Mouse (Mus musculus) lung, postnatal 36 days (tissue): ENCODE data around the gene Plxna1.

Source experiments
- DNase-seq: peaks from one replicate; pipeline ENCODE4 v3.0.0; 2022; ENCODE audit warnings: mixed read lengths

The Plxna1 gene

DNA sequence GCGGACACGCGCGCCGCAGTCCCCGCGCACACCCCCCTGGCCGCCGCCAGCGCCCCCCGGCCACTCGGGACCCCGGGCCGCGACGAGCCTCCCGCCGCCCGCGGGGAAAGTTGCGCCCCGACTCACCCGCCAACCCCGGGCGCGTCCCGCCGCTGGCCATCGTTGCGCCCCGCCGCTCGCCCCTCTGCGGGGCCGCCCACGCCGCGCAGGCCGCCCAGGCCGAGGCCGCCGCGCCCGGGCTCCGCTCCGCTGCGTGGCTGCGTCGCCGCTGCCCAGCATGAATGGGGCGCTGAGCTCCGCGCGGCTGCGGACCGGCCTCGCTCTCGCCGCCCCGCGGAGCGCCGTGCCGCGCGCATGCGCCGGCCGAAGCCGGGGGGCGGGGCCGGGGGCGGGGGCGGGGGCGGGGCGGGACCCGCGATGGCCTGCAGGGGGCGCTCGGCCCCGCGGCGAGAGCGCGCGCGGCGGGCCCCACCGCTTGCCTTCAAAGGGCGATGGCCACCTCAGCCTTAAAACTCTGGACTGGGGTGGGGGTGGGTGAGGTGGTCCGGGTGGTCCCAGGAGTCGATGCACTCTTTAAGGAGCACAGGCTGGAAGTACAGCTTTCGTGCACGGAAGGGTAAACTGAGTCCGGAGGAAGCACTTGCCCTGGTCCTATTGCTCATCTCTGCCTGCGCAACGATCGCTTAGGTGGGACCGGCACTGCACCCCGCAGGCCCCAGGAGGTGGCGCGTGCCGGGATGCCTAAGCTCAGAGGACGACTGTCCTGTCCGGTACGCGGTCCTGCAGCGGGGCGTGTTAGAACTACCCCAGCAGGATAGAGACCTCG is at the start of gene Plxna1:
TSS of gene Plxna1 (minus strand) at position 340 of the 826 bp plus-strand sequence.
- DNase-seq = peak; percentile 61

DNA sequence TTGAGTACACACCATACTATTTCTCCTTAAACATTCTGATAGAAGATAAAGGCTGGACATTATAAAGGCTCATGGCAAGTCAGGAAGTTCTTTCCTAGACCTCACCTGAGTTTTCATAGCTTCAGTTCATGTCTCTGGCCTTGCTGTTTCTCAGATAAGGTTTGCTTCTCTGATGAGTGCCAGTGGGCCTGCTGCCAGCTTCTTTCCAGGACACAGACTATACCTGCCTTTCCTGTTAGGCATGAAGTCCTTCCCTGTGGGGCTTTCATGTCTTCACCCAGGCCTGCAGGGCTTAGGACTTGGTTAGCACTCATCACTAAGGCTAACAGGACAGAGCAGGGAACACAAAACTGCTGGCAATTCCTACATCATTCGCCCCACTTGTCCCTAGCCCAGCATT is 46.6 kb upstream of the Plxna1 start:
- DNase-seq = no peak

DNA sequence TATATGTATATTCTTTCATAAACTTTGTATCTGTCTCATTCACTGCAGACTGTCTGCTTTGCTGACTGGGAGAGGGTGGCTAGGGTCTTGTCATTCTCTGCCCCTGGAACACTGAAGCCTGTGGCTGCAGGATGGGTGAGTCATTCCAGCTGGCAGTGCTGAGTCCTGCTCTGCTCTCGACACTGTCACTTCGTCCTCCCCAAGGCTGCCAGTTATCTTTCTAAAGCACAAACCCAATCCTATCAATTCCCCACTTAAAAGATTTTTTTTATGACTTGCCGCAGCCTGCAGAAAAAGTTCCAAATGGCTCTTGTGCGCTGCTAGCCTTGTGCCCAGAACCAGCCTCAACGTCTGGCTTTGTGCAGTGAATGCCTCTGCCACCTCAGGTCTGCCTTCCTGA is 45.8 kb upstream of the Plxna1 start:
- DNase-seq = no peak

DNA sequence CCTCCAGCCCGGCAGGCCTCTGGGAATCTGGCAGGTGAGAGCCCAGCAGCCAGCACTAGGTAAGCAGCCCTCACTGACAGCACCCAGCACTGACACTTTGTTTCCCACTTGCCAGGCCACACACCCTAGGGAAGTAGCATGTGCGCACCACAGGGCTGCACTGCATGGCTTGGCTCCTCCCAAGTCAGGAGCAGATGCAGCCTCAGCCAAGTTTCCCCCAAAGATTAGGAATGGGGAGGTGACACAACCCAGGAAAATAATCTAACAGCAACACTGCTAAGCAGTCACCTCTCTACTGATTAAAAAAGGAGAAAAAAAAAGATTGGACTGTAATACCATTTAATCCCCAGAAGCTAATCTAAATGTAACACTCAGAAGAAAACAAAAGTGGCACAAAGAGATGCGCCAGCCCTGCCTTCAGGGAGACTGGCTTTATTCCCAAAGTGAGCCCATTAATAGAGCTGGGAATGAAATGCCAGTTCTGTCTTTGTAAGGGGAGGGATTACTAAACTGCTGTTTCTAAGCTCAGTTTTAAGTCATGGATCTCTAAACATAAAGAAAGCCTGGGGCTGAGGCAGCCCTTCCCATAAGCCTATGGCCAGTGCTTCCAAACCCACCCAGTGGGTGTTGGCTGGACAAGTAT is 44.9 kb upstream of the Plxna1 start:
- no peak for DNase-seq

DNA sequence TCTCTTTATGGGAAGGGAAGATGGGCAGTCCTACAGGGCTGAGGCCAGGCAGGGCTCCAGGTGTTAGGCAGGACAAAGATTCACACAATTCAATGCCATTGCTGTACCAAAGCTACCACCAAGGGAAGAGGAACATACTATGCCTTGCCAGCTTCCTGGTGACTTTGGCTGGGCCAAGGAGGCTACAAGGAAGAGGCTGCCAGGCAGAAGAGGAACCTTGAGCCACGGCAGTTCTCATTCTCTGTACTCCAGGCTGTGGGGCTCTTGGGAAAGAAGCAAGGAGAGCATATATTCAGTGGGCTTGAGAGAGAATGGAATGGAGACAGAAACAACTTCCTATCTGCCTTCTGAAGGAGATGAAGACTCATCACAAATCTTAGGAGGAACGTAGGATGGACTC is 42.5 kb upstream of the Plxna1 start:
- DNase-seq = no peak

DNA sequence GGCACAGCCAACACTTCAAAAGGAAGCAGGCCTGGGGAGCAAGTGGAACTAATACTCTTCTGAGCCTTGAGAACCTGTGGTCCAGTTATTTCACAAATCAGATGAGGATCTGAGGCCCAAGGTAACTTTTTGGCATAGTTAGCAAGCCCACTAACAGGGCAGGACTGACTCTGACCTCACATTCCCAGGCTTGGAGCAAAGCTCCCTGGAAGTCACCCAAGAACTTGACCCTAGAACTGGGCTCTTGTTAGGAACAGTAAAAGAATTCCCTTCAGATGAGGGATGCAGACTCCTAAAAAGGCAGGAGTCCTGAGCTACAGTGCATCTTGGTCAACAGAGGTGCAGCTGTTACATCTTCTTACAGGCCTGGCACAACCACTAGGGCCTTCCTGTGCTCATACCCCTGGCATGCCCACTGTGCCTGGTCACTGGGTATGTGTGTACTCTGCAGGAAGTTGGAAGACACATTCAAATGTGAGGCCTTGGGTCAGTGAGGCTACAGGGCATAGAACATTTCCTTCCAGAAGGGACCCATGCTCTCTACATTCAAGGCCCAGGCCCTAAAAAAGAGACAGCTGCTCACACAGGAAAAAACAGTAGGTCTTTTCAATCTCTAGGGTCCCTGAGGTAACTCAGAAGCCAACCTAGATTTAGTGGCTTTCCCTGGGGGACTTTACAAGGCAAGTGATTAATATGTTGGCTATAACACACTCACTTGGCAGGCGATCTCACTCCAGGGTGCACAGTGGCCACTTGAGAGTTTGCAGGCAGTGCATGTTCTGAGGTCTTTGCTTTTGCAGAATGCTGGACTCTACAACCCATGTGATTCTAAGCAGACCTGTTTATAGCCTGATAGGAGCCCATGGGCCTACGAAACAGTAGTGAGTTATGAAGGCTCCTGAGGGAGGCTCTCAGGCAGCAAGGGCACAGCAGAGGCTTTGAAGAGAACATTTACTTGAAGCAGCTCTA is 41.1 kb upstream of the Plxna1 start:
- DNase-seq = peak; percentile 29

DNA sequence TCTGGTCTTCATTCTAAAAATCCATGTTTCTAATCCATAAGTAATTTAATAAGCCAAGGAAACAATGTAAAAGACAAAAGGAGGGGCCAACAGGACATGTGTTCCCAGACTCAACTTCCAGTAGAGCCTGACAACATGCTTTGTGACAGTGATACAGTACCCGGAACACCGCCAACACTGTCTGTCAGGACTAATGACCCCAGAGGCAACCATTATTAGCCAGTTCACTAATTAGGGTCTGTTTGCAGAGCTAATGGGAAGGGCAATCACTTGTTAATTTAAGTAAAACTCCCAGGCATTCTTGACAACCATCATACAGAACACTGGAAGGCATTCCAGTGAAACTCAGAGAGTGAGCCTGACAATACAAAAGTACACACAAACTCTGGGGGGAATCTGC is 40.0 kb upstream of the Plxna1 start:
- no peak for DNase-seq

DNA sequence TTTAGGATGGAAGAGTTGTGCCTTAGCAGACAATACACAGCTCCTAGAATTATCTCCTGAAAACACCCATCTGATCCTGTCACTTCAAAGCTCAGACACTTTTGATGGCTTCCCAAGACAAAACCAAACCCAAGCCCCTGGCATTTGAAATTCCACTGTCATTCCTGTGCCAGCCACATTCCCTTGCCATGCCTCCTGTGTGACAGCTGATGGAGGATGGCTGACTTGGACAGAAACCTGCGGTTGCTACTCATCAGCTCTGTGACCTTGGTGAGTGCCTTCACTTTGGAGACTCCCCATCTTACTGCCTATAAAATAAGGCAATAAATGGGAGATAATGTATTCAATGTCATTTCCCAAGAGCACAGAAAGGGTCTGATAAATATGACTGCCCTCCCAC is 37.1 kb upstream of the Plxna1 start:
- DNase-seq = no peak

DNA sequence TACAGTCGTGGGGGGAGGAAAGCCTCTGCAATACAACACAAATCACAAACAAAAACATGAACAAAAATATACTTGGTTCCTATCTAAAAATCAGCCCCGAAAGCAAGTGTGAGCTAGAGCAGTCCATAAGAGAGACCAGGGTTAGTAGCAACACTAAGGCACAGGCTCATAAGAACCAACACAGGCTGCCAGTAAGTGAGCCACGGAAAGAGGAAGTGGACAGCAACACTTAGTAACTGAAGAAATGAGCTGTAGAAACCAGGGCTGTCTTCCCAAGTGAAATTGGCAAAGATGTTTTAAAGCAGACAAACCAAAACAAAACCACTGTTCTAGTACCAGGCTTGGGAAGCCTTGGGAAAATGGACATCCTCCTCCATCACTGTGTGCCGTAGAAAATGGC is 35.5 kb upstream of the Plxna1 start:
- DNase-seq = no peak

DNA sequence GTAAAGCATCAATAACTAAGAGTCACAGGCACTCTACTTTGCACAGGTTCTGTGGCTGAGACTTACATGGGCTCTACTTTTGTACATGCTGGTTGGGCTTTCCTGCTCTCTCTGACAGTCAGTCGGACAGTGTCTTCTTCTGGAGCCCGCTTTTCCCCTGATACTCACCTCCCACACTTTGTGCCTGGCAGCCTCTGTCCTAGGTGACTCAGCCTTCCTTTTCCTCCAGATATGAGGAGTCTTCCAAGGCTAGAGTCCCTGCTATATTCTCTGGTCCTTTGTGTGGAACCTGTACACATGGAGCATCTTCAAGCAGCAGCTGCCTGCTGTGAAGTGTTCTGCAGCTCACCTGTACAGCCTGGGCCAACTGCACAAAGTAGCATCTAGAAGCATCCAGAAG is 31.4 kb upstream of the Plxna1 start:
- no peak for DNase-seq

DNA sequence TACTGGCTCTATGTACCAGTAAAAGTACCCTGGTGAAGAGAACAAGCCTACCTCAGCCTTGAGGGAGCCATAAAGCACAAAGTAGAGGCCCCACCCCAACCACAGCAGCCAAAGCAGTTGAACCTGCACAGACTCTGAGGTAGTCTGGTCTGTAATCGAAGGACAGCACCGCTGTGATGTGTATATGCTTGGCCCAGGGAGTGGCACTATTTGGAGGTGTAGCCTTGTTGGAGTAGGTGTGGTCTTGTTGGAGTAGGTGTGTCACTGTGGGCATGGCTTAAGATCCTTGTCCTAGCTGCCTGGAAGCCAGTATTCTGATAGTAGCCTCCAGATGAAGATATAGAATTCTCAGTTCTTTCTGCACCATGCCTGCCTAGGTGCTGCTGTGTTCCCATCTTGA is 29.8 kb upstream of the Plxna1 start:
- DNase-seq = no peak

DNA sequence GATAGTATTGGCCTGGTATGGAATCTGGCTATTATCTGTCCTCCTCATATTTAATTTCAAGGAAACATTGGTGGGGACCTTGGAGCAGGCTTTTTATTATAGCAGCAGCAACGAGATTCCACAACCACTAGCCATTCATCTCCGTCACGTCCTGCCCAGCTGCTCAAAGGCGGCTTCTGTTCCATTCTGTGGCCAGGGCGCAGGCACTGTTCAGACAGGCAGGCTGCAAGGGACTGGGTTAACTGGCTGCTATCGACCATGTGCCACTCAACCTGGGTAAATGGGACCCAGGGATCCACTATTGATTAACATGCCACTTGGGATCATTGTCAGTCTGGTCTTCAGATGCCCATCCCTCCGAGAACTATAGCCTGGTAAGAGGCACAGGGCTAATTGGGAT is 27.4 kb upstream of the Plxna1 start:
- DNase-seq = no peak

DNA sequence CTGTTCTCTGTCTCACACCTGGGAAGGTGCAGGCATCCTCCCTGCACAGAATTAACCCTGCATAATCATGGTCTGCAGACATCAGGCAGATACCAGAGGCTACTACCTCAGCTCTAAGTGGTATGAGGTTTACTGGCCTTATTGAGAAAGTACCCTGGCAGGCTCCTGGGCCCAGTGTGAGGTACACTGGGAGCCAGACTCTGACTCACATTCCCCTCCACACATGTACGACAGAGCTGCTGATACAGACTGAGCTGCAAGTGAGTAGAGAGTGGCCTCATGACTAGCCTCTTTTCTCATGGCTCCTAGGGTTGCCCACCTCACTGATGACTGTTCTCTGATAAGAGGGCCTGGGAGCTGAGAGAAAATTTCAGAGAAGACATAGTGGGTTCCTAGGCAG is 24.5 kb upstream of the Plxna1 start:
- DNase-seq = no peak

DNA sequence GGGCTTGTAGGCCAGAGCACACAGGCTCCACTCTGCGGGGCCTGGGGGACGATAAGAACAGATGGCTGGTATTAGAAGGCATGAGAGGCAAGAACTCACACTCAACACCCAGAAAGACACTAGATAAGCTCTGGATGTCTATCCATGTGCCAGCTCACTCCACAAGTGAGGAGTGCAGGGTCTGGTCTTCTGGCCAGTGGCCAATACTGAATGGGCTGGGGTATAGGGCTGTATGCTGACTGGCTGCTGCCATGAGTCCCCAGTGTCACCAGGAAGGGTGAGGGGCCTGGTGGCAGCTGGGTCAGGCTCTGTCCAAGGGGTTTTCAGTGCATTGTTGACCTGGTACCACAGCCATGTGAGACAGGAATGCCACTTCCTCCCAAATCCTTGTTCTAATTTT is 22.3 kb upstream of the Plxna1 start:
- DNase-seq = no peak

DNA sequence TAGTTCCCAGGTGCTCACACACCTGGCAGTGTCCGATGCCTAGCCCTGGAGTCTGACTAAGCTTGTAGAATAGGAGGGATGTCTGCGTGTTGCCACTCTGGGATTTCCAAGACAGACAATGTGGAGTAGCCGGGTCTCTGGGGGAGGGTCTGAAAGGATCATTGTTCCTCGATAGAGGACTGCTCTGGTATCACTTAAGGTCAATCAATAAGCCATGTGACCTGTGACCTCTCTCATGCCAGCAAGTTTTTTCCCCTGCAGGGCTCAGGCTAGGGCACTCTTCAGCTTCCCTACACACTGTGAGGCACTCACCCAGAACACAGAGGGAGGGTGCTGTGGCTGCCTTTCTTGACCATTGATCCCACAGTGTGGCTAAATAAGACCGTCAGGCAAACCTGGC is 19.4 kb upstream of the Plxna1 start:
- no peak for DNase-seq

DNA sequence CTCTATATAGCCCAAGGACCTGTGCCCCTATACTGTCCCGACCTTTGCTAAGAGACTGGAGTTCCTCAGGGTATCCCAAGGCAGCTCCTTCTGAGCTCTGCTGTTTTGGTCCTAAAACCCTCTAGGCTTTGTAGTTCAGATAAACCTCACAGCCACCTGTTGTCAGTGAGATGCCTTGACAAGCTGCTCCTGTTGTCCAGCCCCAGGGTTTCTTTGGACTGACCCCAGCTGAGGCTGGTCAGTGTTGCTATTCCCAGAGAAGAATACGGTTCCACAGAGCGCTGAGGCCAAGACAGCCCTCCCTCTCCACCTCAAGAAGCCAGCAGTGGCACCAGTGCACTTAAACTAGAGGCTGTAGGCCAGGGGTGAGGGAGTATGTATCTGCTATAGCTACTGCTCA is 18.8 kb upstream of the Plxna1 start:
- DNase-seq = no peak

DNA sequence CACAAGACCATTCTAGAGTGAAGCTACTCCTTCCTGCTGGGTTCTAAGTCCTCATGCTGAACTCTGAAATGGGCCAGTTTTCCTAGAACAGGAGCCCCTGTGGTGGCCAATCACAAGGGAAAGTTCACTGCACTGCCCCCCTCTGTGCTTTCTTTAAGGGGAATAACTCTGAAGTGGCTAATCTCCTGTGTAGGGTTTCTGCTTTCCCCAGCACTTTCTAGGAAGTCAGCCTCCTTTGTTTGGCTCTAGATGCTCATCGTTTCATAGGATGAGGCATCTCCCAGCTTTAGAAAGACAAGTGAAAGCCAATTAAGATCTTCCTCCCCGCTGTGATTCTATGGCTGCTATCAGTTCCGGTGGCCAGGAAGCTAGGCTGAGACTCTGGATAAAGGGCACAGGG is 18.3 kb upstream of the Plxna1 start:
- no peak for DNase-seq

DNA sequence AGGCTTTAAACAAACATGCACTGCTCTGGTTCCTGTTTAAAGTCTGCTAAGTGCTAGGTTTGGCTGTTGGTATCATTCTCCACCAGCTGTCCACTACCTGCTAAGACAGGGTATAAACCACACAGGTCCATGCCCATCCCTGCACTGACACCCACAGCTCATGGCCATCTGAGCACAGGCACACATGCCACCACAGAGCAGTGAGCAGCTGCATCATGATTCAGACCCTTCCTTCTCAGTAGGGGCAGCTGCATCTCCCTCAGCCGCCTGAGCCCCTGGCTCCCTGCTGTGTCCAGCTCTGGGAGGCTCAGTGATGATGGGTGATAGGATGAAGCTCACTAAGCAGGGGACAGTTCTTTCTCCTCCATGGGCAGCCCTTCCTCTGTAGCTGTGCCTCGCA is 15.8 kb upstream of the Plxna1 start:
- DNase-seq = no peak

DNA sequence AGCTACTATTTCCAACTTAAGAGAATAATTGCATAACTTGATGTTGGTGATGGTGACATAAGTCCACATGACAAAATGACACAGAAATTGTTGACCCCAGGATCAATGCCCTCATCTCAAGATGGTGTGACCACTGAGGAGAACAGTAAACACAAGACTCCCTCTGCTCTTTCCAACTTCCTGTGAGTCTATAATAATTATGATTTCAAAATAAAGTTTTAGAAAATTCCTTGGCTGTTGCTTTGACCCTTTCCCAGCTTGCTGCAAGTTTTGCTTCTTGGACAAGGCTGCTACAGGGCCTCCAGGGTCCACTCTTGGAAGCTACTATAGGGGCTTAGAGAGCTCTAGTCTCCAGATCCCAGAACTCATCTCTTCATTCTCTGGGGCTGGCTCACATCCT is 6.4 kb upstream of the Plxna1 start:
- peak; percentile 44 for DNase-seq

DNA sequence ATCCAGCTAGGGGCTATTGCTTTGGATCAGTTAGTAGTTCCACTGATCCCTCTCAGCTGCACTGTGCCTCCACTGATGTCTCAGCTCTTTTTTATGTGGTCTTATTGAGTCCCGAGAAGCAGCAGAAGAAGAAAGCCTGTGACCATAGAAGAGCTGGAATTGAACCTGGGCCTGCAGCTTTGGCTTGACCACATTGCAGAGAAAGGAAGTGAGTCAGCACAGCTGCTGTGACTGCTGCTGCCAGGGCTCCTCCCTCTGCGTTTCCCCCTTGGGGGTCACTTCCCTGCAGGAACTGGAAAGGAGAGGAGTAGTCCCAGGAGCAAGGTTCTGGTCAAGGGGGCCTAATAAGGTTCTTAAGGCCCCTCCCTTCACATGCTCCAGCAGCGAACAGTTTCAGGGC is 1.9 kb upstream of the Plxna1 start:
- no peak for DNase-seq

DNA sequence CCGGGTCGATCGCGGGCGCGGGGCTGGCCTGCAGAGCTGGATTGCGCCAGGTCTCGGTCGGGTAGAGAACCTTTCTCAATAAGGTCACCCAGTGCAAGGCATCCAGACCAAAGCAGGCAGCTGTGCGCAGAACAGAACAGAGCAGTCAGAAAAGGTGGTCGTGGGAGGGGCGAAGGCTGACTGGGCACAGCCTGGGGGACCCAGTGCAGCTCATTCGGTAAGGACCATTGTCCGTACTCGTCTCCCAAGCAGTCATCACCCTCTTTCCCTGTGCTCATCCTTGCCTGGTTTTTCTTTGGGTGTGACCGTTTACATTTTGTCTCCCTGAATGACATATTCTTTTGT is 659 bp upstream of the Plxna1 start:
- DNase-seq = no peak

DNA sequence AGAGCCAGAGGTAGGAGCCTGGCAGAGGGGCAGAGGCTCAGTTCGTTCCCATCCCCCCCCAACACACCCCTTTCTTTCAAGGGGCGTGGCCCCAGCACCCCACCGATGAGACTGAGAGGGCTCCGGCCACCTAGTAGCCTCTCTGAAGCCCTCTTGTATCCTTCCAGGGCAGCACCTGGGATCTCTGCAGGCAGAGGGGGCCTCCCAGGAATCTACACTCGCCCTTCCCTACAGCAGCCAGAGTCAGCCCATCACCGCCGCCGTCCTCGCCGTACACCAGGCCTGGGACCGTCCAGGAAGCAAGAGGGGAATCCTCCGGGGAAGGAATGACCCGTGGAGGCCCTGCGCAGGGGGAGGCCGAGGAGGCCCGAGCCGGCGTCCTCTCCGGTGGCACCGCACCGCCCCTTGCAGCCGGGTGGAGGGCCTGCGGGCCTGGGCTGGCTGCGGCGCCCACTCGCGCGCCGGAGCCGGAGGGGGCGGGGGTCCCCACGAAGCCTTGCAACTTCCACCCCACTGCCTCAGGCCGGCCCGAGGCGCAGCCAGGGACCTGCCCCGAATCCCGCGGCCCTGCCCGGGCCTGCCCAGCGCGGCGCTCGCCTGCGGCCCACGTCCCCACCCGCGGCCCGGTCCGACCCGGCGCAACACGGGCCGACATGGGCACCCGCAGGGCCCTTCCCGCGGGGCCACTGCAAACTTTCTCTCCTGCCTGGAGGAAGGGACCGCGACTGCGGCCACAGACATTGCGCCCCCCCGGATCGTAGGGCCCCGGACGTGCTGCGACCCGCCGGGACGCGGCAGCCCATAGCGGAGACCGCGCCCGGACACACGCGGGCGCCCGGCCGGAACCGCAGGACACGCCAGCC is 771 bp downstream of the Plxna1 start:
- no peak for DNase-seq
